Mouse (Mus musculus) G1E (cell line): ENCODE measurements at regions not wholly inside any gene's neighbourhood (a gene's known extent, or its start where the extent isn't known, plus 50 kb on each side); places are given as distances from the start of the nearest gene placed in this dataset.

Experiments used
- CTCF ChIP-seq: IDR thresholded peaks from 2 replicates; pipeline ENCODE4 v1.5.1; 2012; ENCODE audit warnings: low read depth, low read length, inconsistent platforms, mixed read lengths
- GATA2 ChIP-seq: IDR thresholded peaks from 2 replicates; pipeline ENCODE4 v1.6.1; 2012; ENCODE audit warnings: low read depth, low read length, inconsistent platforms, borderline replicate concordance

GRCm38 (mm10) chr13:103576856-103577255 lies 197.6 kb downstream of the Srek1 start:
- TF ChIP-seq CTCF (no peak), GATA2 (no peak)
